Comparison of ENCODE assay signal across 8 mouse cellular contexts in the genomic region with DNA sequence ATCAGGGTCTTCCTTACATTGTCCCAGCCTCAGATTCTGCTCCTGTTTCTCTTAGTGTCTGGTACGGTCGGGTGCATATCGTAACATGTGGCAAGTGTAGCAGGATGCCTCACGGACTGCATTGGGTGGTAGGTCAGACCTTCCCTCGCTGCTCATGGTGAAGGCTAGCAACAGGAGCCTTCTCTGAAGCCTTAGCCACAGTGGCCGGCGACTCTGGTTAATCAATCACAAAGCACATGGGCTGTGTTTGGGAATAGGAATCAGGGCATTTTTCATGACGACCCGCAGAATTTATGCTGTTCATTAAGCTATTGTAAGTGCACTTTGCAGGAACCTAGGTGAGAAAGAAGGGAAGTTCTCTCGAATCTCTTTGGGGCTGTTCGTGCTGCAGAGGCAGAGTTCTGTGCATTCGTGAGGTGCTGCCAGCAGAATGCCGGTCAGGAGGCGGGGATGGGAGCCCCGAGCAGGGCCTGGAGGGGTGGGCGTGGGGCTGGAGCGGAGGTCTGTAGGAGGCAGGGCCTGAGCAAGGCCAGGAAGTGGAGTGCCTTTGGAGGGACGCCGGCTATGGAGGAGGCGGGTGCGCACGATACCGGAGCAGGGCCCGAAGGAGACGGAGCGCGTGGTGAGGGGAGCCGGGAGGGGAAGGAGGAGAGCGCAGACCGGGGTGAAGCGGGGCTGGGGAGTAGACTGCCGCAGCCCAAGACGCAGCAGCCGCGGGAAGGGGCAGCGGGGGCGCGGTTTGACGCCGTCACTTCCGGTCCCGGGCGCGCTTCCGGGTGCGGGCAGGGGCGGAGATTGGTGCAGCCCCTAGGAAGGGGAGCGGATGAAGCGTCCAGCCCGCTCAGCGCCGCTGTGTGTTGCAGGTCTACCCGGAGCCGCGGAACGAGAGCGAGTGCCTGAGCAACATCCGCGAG. TPM values are rescaled to one million over a fixed set of nuclear protein-coding genes. Genes with fewer than 3 reads are reported as not detected.
DNase-seq lines count a peak whose midpoint lies in the region; ATAC-seq lines count a peak whose summit lies in the region.

No protein-coding gene starts in this region.

- peak overlapping the region; percentile 77 for H3K27ac ChIP-seq in hindbrain, embryonic 14.5 days

- H3K4me3 ChIP-seq in hindbrain, embryonic 14.5 days (replicated peaks; ENCODE audit: low read length), result peak overlapping the region; percentile 87

- WGBS in hindbrain, embryonic 14.5 days, result 3% methylated on average over 54 of the region's 59 CpGs

- H3K9ac ChIP-seq in hindbrain, embryonic 14.5 days, result peak overlapping the region; percentile 81

- H3K36me3 ChIP-seq in hindbrain, embryonic 14.5 days (replicated peaks; ENCODE audit: control insufficient read depth, insufficient read depth), result no peaks in the 10 kb centered on the region

- no peaks in the 10 kb centered on the region for H3K27me3 ChIP-seq in hindbrain, embryonic 14.5 days (ENCODE audit: control insufficient read depth, insufficient read depth, low read length)

- peak overlapping the region; percentile 90 for H3K4me2 ChIP-seq in hindbrain, embryonic 14.5 days (replicated peaks)

- ATAC-seq in hindbrain, embryonic 14.5 days (ENCODE audit: low FRiP score), result peak; percentile 94

- peak; percentile 94 for DNase-seq in T-cell, adult 2 months (ENCODE audit: low spot score)
- peak; percentile 93 to 95 for DNase-seq in cerebellum, postnatal 25 days
- DNase-seq in frontal cortex, postnatal 25 days (ENCODE audit: low spot score in 2 of 2), result peak; percentile 77 to 79
- peak; percentile 90 for DNase-seq in hindbrain, embryonic 14.5 days (ENCODE audit: low spot score)
- DNase-seq in layer of hippocampus, postnatal 36 days, result peak; percentile 92 to 93
- peak; percentile 93 for DNase-seq in lung, postnatal 25 days (ENCODE audit: low spot score)
- DNase-seq in retina, adult 2 months (ENCODE audit: low read depth, low spot score), result peak; percentile 72
- DNase-seq in thymus, postnatal 36 days, result peak; percentile 94 to 96

- H3K9me3 ChIP-seq in hindbrain, embryonic 14.5 days (ENCODE audit: control insufficient read depth, low read length), result no peaks in the 10 kb centered on the region

- H3K4me1 ChIP-seq in hindbrain, embryonic 14.5 days (replicated peaks; ENCODE audit: control insufficient read depth, insufficient read depth, low read length), result peaks cover 16% of the 10 kb centered on the region

RNA-seq across cellular contexts. Expression of a gene that starts 30.3 kb away (rescaled TPM):
- 78.0 and 83.0 TPM in 2 replicates for polyA plus RNA-seq in hindbrain, embryonic 14.5 days (2014; fragmentation: Nextera tagmentation; extraction: Ambion mirVana)
- 100 to 1,000 TPM; 122 to 126 TPM for total RNA-seq in layer of hippocampus, postnatal 36 days (2021)

RNA-seq across cellular contexts. Expression of a gene that starts 57.0 kb away (rescaled TPM):
- polyA plus RNA-seq in hindbrain, embryonic 14.5 days (2014; fragmentation: Nextera tagmentation; extraction: Ambion mirVana), result not detected in 2 replicates
- total RNA-seq in layer of hippocampus, postnatal 36 days (2021), result not detected

Comparison
In these comparisons a context has a peak if more than half of its experiments do, and no peak if none do; other contexts are left out.
1. Peak in every context shown above with its lines: DNase-seq, ATAC-seq, H3K4me3 ChIP-seq and H3K27ac ChIP-seq.